Mouse (Mus musculus) limb, embryonic 13.5 days (tissue): ENCODE data around the gene Slc22a17. TPM values are rescaled to one million over a fixed set of nuclear protein-coding genes. Genes with fewer than 3 reads are reported as not detected.
"Not testable (repeated sequence)": the region's sequence is repeated elsewhere in the genome, so short reads cannot be mapped to it uniquely, and the experiment has no call there.

ENCODE experiments used
- ATAC-seq: fragments of 200-750 bp; cut with Nextera tagmentation; 2 replicates; pipeline ENCODE4 v1.8.0; 2017; ENCODE audit warnings: low read depth, moderate number of reproducible peaks, moderate TSS enrichment; ENCODE audit not compliant: low FRiP score
- H3K27ac ChIP-seq: fragments of 300-500 bp; sonication (generic); 2 replicates; pipeline ENCODE4 v1.5.1; 2015; ENCODE audit warnings: inconsistent platforms, mild to moderate bottlenecking, moderate library complexity
- H3K27me3 ChIP-seq: fragments of 300-500 bp; sonication (generic); 2 replicates; pipeline ENCODE4 v1.6.1; 2015; ENCODE audit warnings: mild to moderate bottlenecking, inconsistent platforms
- H3K36me3 ChIP-seq: fragments of 300-500 bp; sonication (generic); 2 replicates; pipeline ENCODE4 v1.6.1; 2015; ENCODE audit warnings: inconsistent platforms, mild to moderate bottlenecking, moderate library complexity
- H3K4me1 ChIP-seq: fragments of 300-500 bp; sonication (generic); 2 replicates; pipeline ENCODE4 v1.6.1; 2015; ENCODE audit warnings: inconsistent platforms
- H3K4me2 ChIP-seq: fragments of 300-500 bp; sonication (generic); replicated peaks from 2 replicates; pipeline ENCODE4 v1.6.1; 2015; ENCODE audit warnings: inconsistent platforms, mild to moderate bottlenecking, moderate library complexity
- H3K4me3 ChIP-seq: fragments of 300-500 bp; sonication (generic); 2 replicates; pipeline ENCODE4 v1.5.1; 2015; ENCODE audit warnings: moderate library complexity, mild to moderate bottlenecking, inconsistent platforms
- H3K9ac ChIP-seq: fragments of 300-500 bp; sonication (generic); 2 replicates; pipeline ENCODE4 v1.6.1; 2015; ENCODE audit warnings: mild to moderate bottlenecking, inconsistent platforms
- H3K9me3 ChIP-seq: fragments of 300-500 bp; sonication (generic); 2 replicates; pipeline ENCODE4 v1.6.1; 2016; ENCODE audit warnings: inconsistent platforms
- WGBS: fragments of 180-500 bp; shearing (Covaris S2); methylation state at CpG from one replicate; pipeline ENCODE4 v1.1.7; 2015; 5-methylcytosine and 5-hydroxymethylcytosine counted together
- polyA plus RNA-seq: library from polyadenylated mRNA; unstranded; fragments of >200 nt; fragmentation: Nextera tagmentation; extraction: Ambion mirVana; gene quantifications from 2 replicates; pipeline ENCODE4 v1.2.1, GENCODE M21; 2015

Slc22a17 gene
- 79.1 and 86.2 TPM in 2 replicates for polyA plus RNA-seq

DNA sequence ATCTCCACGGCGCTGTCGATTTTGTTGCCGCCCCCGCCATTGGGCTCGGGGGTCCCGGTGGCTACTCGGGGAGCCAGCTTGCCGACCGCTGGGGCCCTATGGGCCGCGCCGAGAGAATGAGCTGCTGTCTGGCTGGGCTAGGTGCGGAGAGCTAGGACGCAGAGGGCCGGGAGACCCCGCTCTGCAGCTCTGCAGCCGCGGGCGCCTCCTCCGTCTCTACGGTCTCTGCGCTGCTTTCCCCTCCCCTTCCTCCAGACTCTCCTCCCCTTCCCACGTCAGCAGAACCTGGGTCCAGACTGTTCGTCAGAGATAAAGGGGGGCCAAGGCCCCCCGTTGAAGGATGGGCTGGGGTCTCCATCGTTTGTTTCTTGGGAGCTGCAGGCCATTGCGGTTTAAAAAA is at the start of gene Slc22a17:
TSS of gene Slc22a17 (minus strand) at position 247 of the 400 bp plus-strand sequence.
- WGBS, result under 1% methylated on average over 28 of the region's 28 CpGs
- Histone ChIP-seq H3K27ac (peak within 1 kb of the TSS; percentile 91), H3K9ac (peak within 1 kb of the TSS; percentile 96), H3K27me3 (no peaks in the 10 kb centered on the region), H3K4me1 (peaks cover 31% of the 10 kb centered on the region), H3K36me3 (peaks cover 67% of the 10 kb centered on the region), H3K4me3 (peak within 1 kb of the TSS; percentile 91), H3K9me3 (no peaks in the 10 kb centered on the region), H3K4me2 (peak within 1 kb of the TSS; percentile 96)
- peak; percentile 93 for ATAC-seq

DNA sequence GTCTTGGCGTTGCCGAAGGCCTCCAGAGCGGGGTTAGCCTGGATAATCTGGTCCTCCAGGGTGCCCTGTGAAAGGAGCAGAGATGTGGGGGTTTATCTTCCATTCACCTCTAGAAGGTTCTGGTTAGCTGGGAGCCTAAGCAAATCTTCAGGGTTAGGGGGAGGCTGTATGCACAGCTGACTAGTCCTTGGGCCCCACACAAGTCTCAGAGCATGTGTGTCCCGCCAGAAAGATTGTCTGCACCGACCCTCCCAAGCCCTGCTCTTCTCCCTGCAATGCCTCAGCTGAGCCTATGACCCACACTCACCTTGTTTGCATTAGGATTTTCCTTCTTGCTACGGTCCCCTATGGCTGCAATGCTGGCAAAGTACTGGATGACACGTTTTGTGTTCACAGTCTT is 49.8 kb upstream of the Slc22a17 start:
- ATAC-seq, result no peak
- Histone ChIP-seq H3K27me3 (0 out of 2 replicates have a peak, but pooled peaks cover 7% of the 10 kb centered on the region), H3K27ac (no peak overlapping the region), H3K4me2 (no peak overlapping the region), H3K9me3 (no peaks in the 10 kb centered on the region), H3K36me3 (no peaks in the 10 kb centered on the region), H3K9ac (no peak overlapping the region), H3K4me3 (no peak overlapping the region), H3K4me1 (peaks cover 6% of the 10 kb centered on the region; the same call in 1 of the 2 replicates)
- WGBS, result 85% methylated on average over 7 of the region's 7 CpGs

DNA sequence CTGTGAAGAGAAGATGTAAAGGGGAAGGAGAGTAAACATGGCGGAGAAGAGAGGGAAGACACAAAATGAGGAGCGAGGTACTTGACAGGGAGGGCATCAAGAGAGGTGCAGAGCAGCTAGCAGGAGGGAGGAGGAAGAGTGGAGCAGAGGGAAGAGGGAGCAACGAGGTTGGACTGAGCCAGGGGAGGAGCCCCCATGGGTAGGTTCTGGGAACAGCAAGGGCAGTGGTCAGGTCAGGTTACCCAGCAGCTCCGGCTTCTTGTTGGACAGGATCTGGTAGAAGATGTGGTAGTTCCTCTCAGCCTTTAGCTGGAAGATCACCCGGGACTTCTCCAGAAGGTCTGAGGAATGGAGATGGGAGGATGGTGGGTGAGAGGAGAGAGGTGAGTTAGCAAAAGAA is 48.6 kb upstream of the Slc22a17 start:
- ATAC-seq, result no peak
- Histone ChIP-seq H3K27ac (no peak overlapping the region), H3K9me3 (no peaks in the 10 kb centered on the region), H3K36me3 (no peaks in the 10 kb centered on the region), H3K4me2 (no peak overlapping the region), H3K9ac (no peak overlapping the region), H3K27me3 (0 out of 2 replicates have a peak, but pooled peaks cover 4% of the 10 kb centered on the region), H3K4me1 (no peaks in the 10 kb centered on the region), H3K4me3 (no peak overlapping the region)
- WGBS, result 68% methylated on average over 5 of the region's 5 CpGs

DNA sequence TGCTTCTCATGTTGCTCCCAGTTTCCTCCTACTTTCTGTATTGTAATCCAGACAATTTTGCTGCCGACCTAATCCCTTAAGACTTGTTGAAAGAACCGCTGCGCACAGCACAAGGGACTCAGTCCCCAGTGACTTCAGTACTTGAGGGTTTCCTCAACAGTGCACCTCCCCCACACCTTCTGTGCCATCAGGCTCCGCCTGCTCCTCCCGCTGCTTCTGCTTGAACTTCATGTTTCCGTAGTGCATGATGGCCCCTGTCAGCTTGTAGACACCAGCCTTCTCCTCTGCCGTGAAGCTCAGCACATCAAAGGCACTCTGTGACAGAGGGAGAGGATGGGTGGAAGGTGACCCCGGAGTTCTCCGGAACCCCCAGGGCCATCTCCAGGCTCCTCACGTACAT is 47.8 kb upstream of the Slc22a17 start:
- Histone ChIP-seq H3K9me3 (no peaks in the 10 kb centered on the region), H3K4me1 (no peaks in the 10 kb centered on the region), H3K27me3 (0 out of 2 replicates have a peak, but pooled peaks cover 3% of the 10 kb centered on the region), H3K9ac (no peak overlapping the region), H3K4me2 (no peak overlapping the region), H3K27ac (no peak overlapping the region), H3K36me3 (no peaks in the 10 kb centered on the region), H3K4me3 (no peak overlapping the region)
- ATAC-seq, result no peak
- 79% methylated on average over 10 of the region's 10 CpGs for WGBS

DNA sequence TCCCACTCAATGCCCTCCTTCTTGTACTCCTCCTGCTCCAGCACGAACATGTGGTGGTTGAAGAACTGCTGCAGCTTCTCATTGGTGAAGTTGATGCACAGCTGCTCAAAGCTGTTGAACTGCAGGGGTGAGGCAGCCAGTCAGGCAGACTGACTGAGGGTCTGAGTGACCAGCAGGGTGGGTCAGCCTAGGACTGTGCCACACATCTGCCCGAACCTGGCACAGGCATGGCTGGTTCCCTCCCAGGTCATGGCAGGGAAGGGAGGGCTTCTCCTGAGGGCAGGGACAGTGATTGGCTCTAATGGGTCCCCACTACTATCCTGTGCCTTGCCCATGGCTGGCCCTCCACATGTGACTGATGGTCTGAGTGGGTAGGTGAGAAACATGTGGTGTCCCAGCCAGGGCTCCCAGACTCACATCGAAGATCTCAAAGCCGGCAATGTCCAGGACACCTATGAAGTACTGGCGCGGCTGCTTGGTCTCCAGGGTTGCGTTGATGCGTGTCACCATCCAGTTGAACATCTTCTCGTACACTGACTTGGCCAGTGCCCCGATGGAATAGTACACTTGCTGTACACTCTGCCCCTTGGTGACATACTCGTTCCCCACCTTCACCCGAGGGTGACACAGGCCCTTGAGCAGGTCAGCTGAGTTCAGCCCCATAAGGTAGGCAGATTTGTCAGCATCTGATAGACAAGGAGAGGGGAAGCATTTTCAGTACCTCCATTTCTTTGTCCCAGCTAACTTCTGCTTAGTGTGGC is 47.1 kb upstream of the Slc22a17 start:
- 93% methylated on average over 12 of the region's 12 CpGs for WGBS
- not testable (repeated sequence) for H3K9ac ChIP-seq, H3K27me3 ChIP-seq, H3K4me3 ChIP-seq, H3K4me1 ChIP-seq, H3K9me3 ChIP-seq, H3K4me2 ChIP-seq, ATAC-seq, H3K27ac ChIP-seq, H3K36me3 ChIP-seq

DNA sequence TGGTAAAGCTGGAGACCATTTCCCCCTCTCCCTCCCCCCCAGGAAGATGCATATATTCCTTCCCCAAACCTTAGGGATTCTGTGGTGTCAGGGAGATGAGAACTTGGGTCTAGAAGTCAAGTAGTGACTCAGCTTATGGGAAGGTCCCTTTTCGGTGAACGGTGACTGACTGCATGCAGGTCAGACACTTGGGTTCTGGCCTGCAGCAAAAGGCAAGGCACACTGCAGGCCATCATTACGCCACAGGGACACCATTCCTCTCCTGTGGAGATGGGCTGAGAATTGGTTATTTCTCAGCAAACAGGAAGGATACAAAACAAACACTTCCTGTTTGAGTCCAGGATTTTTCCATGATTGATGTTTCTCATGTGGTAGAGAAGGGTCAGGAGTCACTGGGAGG is 46.3 kb upstream of the Slc22a17 start:
- no peak overlapping the region for H3K27ac ChIP-seq
- ATAC-seq, result no peak
- H3K4me2 ChIP-seq, result no peak overlapping the region
- H3K4me1 ChIP-seq, result no peaks in the 10 kb centered on the region
- no peaks in the 10 kb centered on the region for H3K27me3 ChIP-seq
- no peaks in the 10 kb centered on the region for H3K36me3 ChIP-seq
- H3K4me3 ChIP-seq, result no peak overlapping the region
- WGBS, result 87% methylated on average over 3 of the region's 3 CpGs
- H3K9me3 ChIP-seq, result no peaks in the 10 kb centered on the region
- H3K9ac ChIP-seq, result no peak overlapping the region

DNA sequence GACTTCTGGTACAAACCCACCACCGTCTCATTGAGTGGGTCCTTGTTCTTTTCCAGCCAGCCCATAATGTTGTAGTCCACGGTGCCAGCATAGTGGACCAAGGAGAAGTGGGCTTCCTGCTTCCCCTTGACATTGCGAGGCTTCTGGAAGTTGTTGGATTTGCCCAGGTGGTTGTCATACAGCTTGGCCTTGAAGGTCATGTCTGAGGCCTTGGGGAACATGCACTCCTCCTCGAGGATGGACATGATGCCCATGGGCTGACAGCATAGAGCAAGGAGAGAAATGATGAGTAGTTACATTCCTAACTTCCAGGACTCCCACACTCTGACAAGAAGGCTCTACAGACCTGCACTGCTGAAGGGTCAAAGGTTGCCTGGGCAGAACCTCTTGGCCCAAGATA is 45.6 kb upstream of the Slc22a17 start:
- Histone ChIP-seq H3K4me2 (no peak overlapping the region), H3K27ac (no peak overlapping the region), H3K9me3 (no peaks in the 10 kb centered on the region), H3K27me3 (no peaks in the 10 kb centered on the region), H3K9ac (no peak overlapping the region), H3K36me3 (no peaks in the 10 kb centered on the region), H3K4me3 (no peak overlapping the region), H3K4me1 (no peaks in the 10 kb centered on the region)
- 85% methylated on average over 4 of the region's 4 CpGs for WGBS
- ATAC-seq, result no peak

DNA sequence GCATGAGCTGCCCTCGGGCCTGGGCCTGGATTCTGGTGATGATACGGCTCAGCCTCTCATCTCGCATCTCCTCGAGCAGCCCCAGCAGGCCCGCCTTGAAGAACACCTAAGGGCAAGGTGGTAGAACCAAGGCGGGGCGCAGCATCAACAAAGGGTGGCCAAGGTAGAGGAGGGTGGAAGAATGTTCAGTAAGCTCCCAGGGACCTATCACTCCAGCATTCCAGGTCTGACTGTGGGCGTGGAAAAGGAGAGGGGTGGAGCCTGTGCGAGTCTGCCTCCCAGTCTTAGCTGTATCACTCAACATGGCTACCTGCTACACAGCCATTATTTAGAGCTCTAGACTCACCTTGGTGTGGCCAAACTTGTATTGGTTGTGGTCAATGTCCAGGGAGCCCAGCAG is 43.6 kb upstream of the Slc22a17 start:
- Histone ChIP-seq H3K4me2 (no peak overlapping the region), H3K9ac (no peak overlapping the region), H3K4me1 (no peaks in the 10 kb centered on the region), H3K27ac (no peak overlapping the region), H3K9me3 (no peaks in the 10 kb centered on the region), H3K4me3 (no peak overlapping the region), H3K27me3 (no peaks in the 10 kb centered on the region), H3K36me3 (no peaks in the 10 kb centered on the region)
- 83% methylated on average over 9 of the region's 9 CpGs for WGBS
- ATAC-seq, result no peak

DNA sequence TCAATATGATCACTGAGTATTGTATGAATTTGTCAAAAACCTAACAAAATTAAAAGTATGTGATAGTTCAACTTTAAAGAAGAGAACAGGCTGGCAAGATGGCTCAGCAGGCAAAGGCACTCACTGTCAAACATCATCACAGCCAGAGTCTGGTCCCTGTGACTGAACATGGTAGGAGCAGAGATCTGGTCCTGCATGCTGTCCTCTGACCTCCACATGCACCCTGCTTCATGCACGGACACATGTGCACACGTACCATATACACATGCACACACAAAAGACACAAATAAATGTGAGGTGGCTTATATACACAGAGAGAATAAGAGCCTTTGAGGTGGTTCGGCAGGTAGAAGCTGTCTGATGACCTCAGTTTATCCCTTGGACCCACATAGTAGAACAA is 42.5 kb upstream of the Slc22a17 start:
- H3K4me2 ChIP-seq, result no peak overlapping the region
- no peak overlapping the region for H3K9ac ChIP-seq
- H3K4me1 ChIP-seq, result no peaks in the 10 kb centered on the region
- 87% methylated on average over 3 of the region's 3 CpGs for WGBS
- H3K27ac ChIP-seq, result no peak overlapping the region
- H3K27me3 ChIP-seq, result 0 out of 2 replicates have a peak, but pooled peaks cover 3% of the 10 kb centered on the region
- H3K9me3 ChIP-seq, result no peaks in the 10 kb centered on the region
- no peaks in the 10 kb centered on the region for H3K36me3 ChIP-seq
- no peak overlapping the region for H3K4me3 ChIP-seq
- ATAC-seq, result no peak

DNA sequence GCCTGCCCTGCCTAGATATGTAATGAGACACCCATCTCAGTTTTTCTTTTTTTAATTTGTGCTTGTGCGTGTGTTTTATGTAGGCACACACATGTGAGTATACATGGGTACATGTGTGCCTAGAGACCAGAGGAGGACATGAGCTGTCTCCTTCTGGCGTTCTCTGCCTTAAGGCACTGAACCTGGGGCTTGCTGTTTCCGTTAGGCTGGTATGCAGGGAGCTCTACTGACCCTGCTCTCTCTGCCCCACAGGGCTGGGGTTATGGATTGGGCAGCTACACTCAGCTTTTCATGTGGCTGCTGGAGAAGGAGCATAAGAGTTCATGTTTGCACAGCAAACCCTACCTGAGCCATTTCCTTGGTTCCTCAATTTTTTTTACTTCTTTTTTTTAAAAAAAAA is 41.5 kb upstream of the Slc22a17 start:
- ATAC-seq, result no peak
- WGBS, result 65% methylated on average over 3 of the region's 3 CpGs

DNA sequence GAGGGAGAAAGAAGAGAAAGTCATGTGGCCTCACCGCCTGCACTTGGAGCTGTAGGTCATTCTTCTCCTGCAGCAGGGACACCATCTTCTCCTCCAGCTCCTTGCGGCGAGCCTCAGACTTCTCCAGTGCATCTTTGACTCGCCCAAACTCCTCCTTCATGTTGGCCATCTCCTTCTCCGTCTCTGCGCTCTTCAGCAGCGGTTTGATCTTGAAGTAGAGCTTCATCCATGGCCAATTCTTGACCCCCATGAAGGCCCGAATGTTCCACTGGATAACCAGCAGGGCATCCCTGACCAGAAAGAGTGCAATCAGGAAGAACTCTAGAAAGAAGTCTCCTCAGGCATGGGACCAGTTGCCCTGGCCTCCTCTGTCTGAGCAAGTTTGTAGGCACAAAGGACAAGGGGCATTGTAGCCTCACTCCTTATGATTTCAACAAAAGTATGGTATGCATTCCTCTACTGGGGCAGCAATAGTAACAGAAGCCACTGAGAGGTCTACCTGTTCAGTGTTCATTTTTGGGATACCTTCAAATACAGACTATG is 40.8 kb upstream of the Slc22a17 start:
- no peak overlapping the region for H3K9ac ChIP-seq
- no peaks in the 10 kb centered on the region for H3K36me3 ChIP-seq
- no peaks in the 10 kb centered on the region for H3K4me1 ChIP-seq
- ATAC-seq, result no peak
- WGBS, result 90% methylated on average over 8 of the region's 8 CpGs
- no peak overlapping the region for H3K27ac ChIP-seq
- 0 out of 2 replicates have a peak, but pooled peaks cover 8% of the 10 kb centered on the region for H3K27me3 ChIP-seq
- H3K4me3 ChIP-seq, result no peak overlapping the region
- no peaks in the 10 kb centered on the region for H3K9me3 ChIP-seq
- H3K4me2 ChIP-seq, result no peak overlapping the region

More for the DNA sequence above, 41.5 kb upstream of the Slc22a17 start:
- Histone ChIP-seq H3K4me2 (no peak overlapping the region), H3K9ac (no peak overlapping the region), H3K9me3 (no peaks in the 10 kb centered on the region), H3K27me3 (0 out of 2 replicates have a peak, but pooled peaks cover 8% of the 10 kb centered on the region), H3K36me3 (no peaks in the 10 kb centered on the region), H3K4me1 (no peaks in the 10 kb centered on the region), H3K27ac (no peak overlapping the region), H3K4me3 (no peak overlapping the region)

DNA sequence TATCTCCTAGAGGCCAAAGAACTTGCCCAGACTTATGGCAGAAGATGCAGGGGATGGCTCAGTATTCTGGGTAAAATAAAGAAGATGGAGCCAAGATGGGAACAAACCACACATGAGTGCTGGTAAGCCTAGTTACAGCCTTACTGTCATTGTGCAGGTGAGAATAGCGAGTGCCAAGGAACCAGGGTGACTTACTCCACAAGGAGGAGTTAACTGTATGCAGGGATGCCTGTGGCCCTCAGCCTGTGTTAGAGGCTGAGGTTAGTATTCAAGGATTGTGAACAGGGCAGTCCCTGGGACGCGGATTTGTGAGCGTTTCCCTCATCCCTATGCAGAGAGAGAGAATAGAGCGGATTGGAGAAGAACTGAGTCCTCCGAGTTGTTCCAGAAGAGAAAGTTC is 38.7 kb upstream of the Slc22a17 start:
- Histone ChIP-seq H3K9me3 (no peaks in the 10 kb centered on the region), H3K27ac (no peak overlapping the region), H3K4me3 (no peak overlapping the region), H3K27me3 (0 out of 2 replicates have a peak, but pooled peaks cover 8% of the 10 kb centered on the region), H3K4me2 (no peak overlapping the region), H3K36me3 (no peaks in the 10 kb centered on the region), H3K9ac (no peak overlapping the region), H3K4me1 (no peaks in the 10 kb centered on the region)
- 89% methylated on average over 6 of the region's 6 CpGs for WGBS
- ATAC-seq, result no peak
